Mouse (Mus musculus): ENCODE measurements at regions not wholly inside any gene's neighbourhood (a gene's known extent, or its start where the extent isn't known, plus 50 kb on each side); places are given as distances from the start of the nearest gene placed in this dataset.

GRCm38 (mm10) chr7:135767493-135767892 lies 51.3 kb upstream of the Mki67 start:
- Histone ChIP-seq H3K27me3 (ENCODE audit: insufficient read depth, poor library complexity, severe bottlenecking) (peaks cover under 1% of the 10 kb centered on the region; the same call in 1 of the 2 replicates), H3K36me3 (no peaks in the 10 kb centered on the region), H3K27ac (no peak overlapping the region), H3K9me3 (no peaks in the 10 kb centered on the region), H3K4me1 (no peaks in the 10 kb centered on the region), H3K4me3 (no peak overlapping the region)
- 81% methylated on average over 6 of the region's 6 CpGs for WGBS
- no peak for DNase-seq (ENCODE audit: low spot score)

DNA sequence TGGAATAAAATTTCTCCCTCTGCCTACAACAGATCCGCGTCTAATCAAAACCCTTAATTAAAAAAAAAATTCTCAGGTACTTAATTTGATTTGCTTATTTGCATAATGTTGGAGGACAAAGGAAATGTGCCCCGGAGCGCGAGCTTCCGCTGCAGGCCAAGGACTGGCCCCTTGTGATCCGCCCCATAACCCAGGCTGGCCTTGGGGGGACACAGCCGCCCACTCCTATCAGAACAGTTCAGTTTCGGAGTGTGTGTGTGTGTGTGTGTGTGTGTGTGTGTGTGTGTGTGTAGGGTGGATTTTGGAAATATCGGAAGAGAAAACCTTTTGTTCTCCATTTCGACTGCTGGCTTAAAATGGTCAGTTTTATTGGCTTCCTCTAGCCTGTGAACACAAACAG lies 51.9 kb upstream of the Mki67 start:
- Histone ChIP-seq H3K9me3 (no peaks in the 10 kb centered on the region), H3K36me3 (no peaks in the 10 kb centered on the region), H3K27me3 (ENCODE audit: insufficient read depth, poor library complexity, severe bottlenecking) (peaks cover 4% of the 10 kb centered on the region; the same call in 1 of the 2 replicates), H3K4me3 (no peak overlapping the region), H3K27ac (no peak overlapping the region), H3K4me1 (no peaks in the 10 kb centered on the region)
- WGBS = 88% methylated on average over 11 of the region's 11 CpGs
- no peak for DNase-seq (ENCODE audit: low spot score)

GRCm38 (mm10) chr7:135768592-135768991 lies 52.4 kb upstream of the Mki67 start:
- Histone ChIP-seq H3K4me1 (no peaks in the 10 kb centered on the region), H3K27ac (no peak overlapping the region), H3K36me3 (no peaks in the 10 kb centered on the region), H3K4me3 (no peak overlapping the region), H3K9me3 (no peaks in the 10 kb centered on the region), H3K27me3 (ENCODE audit: insufficient read depth, poor library complexity, severe bottlenecking) (peaks cover 4% of the 10 kb centered on the region; the same call in 1 of the 2 replicates)
- WGBS = 9% methylated on average over 3 of the region's 3 CpGs
- no peak for DNase-seq (ENCODE audit: low spot score)

- Histone ChIP-seq H3K27me3 (ENCODE audit: insufficient read depth, poor library complexity, severe bottlenecking) (peaks cover 4% of the 10 kb centered on the region; the same call in 1 of the 2 replicates), H3K36me3 (no peaks in the 10 kb centered on the region), H3K4me1 (no peaks in the 10 kb centered on the region), H3K9me3 (no peaks in the 10 kb centered on the region), H3K4me3 (no peak overlapping the region), H3K27ac (no peak overlapping the region)
- DNase-seq (ENCODE audit: low spot score) = no peak
- WGBS = 77% methylated on average over 21 of the region's 21 CpGs
These were observed 53.0 kb upstream of the Mki67 start for GRCm38 (mm10) chr7:135769082-135769673.

- 54% methylated on average over 6 of the region's 6 CpGs for WGBS
- Histone ChIP-seq H3K9me3 (no peaks in the 10 kb centered on the region), H3K36me3 (no peaks in the 10 kb centered on the region), H3K27me3 (ENCODE audit: insufficient read depth, poor library complexity, severe bottlenecking) (peaks cover 4% of the 10 kb centered on the region; the same call in 1 of the 2 replicates), H3K27ac (no peak overlapping the region), H3K4me3 (no peak overlapping the region), H3K4me1 (no peaks in the 10 kb centered on the region)
- no peak for DNase-seq (ENCODE audit: low spot score)
These were observed 53.9 kb upstream of the Mki67 start for GRCm38 (mm10) chr7:135770051-135770450.

DNA sequence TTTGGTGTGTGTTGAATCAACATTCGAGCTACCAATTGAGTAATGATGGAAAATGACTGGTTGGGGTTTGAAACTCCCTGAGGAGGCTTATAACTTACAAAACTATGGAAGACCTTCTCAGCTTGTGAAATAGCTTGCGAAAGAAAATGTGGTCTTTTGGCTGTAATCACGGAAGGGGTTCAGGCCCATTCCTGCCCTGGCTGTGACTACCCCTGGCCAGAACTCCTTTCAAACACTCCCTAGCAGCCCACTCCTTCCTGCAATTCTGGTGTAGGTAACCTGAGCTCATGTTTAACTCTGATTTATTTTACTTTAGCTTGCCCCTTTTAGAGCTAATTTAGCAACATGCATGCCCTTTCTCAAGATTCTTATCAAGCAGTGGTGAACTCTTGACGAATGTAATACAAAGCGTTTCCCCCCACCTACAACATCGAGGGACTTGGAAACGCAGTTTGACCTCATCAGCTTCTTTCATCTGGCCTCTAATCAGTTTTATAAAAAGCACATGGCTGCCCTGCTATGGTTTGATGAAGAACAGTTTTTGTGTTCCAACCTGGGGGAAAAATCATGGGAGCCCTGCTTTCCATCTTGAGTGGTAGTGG lies 59.8 kb upstream of the Mki67 start:
- peaks cover 4% of the 10 kb centered on the region; the same call in 1 of the 2 replicates for H3K27me3 ChIP-seq (ENCODE audit: insufficient read depth, poor library complexity, severe bottlenecking)
- no peak overlapping the region for H3K27ac ChIP-seq
- H3K9me3 ChIP-seq = no peaks in the 10 kb centered on the region
- WGBS = 64% methylated on average over 7 of the region's 7 CpGs
- H3K4me1 ChIP-seq = no peaks in the 10 kb centered on the region
- H3K4me3 ChIP-seq = no peak overlapping the region
- H3K36me3 ChIP-seq = no peaks in the 10 kb centered on the region
- DNase-seq (ENCODE audit: low spot score) = no peak

- DNase-seq (ENCODE audit: low spot score) = no peak
- Histone ChIP-seq H3K4me3 (no peak overlapping the region), H3K4me1 (peaks cover 12% of the 10 kb centered on the region), H3K27me3 (ENCODE audit: insufficient read depth, poor library complexity, severe bottlenecking) (no peaks in the 10 kb centered on the region), H3K36me3 (no peaks in the 10 kb centered on the region), H3K27ac (no peak overlapping the region), H3K9me3 (no peaks in the 10 kb centered on the region)
- WGBS = 73% methylated on average over 1 of the region's 1 CpGs
These were observed 74.0 kb upstream of the Mki67 start for GRCm38 (mm10) chr7:135790167-135790566.

DNA sequence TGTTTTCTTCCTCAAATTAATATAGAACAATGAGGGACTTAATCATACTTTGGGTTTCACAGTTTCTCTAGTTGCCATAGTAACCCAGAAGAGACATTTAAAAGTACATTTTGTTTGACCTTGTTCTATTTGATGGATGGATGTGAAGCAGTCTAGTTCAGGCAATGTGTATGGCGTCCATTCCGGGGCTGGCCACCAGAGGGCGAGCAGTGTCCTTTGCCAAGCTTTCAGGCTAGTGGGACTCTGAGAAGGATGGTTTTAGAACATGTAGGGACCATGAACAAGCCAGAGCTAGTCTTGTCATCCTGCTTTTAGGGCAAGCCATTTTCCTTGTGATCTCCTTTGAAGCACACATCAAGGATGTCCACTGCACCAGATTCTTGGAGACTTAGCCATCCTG lies 74.8 kb upstream of the Mki67 start:
- Histone ChIP-seq H3K27me3 (ENCODE audit: insufficient read depth, poor library complexity, severe bottlenecking) (no peaks in the 10 kb centered on the region), H3K4me3 (no peak overlapping the region), H3K9me3 (no peaks in the 10 kb centered on the region), H3K36me3 (no peaks in the 10 kb centered on the region), H3K4me1 (peaks cover 17% of the 10 kb centered on the region), H3K27ac (no peak overlapping the region)
- peak; percentile 88 for DNase-seq (ENCODE audit: low spot score)
- 1% methylated on average over 3 of the region's 3 CpGs for WGBS

DNA sequence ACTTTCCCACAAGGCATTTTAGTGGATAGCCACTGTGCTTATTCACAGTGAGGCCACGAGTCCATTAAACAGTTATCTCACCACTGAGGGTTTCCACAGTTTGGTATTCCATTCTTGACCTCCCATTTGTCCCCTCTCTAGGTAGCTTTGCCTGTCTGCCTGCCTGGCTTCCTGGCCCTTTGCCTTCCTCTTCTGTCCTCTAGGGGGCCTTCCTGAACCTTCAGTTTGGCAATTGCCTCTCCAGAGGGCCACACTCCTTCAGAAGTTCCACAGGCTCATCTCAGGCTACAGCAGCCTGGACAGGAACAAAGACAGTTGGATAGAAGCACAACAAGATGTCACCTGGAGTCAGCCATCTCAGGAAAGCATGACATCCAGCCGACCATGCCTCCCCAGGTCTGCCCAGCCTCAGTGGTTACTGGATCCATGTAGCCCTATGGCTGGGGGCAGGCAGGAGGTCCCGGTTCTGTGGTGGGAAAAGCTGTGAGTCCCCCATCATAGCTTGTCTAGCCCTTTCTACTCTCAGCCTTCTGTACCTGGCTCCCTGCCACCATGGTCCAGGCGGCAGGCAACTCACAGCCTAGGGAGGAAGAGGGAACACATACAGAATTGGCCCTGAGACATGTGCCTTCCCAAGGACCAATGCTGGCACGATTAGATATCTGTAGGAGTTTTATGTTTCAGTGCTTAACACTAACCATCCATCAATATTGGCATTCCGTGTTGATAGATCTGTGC lies 76.0 kb upstream of the Mki67 start:
- 73% methylated on average over 6 of the region's 6 CpGs for WGBS
- Histone ChIP-seq H3K27ac (no peak overlapping the region), H3K4me3 (no peak overlapping the region), H3K36me3 (no peaks in the 10 kb centered on the region), H3K27me3 (ENCODE audit: insufficient read depth, poor library complexity, severe bottlenecking) (no peaks in the 10 kb centered on the region), H3K4me1 (peaks cover 17% of the 10 kb centered on the region), H3K9me3 (no peaks in the 10 kb centered on the region)
- no peak for DNase-seq (ENCODE audit: low spot score)

GRCm38 (mm10) chr7:135792918-135793317 lies 76.8 kb upstream of the Mki67 start:
- no peak overlapping the region for H3K27ac ChIP-seq
- no peaks in the 10 kb centered on the region for H3K9me3 ChIP-seq
- 35% methylated on average over 8 of the region's 8 CpGs for WGBS
- DNase-seq (ENCODE audit: low spot score) = peak; percentile 83
- H3K27me3 ChIP-seq (ENCODE audit: insufficient read depth, poor library complexity, severe bottlenecking) = no peaks in the 10 kb centered on the region
- peaks cover 17% of the 10 kb centered on the region for H3K4me1 ChIP-seq
- H3K36me3 ChIP-seq = no peaks in the 10 kb centered on the region
- H3K4me3 ChIP-seq = no peak overlapping the region

DNA sequence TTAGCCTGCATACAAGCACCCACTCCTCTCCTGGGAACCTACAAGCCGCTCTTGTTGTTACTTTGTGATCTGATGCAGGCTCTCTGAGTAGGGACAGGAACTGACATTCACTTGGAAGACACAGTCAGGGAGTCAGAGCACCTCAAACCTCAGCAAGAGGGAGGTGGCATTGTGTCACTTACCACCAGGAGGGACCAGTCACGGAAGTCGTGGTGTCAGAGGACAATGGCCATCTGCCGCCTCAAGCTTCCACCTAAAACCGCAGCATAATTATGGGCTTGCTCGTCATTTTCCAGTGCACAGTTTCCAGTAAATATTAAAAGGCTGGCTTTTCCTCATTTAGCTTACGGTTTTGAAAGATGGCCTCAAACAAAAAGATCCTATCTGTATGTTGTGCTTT lies 78.1 kb upstream of the Mki67 start:
- Histone ChIP-seq H3K36me3 (no peaks in the 10 kb centered on the region), H3K4me1 (peaks cover 17% of the 10 kb centered on the region), H3K4me3 (no peak overlapping the region), H3K27ac (peak overlapping the region; percentile 29; the same call in 1 of the 2 replicates), H3K27me3 (ENCODE audit: insufficient read depth, poor library complexity, severe bottlenecking) (no peaks in the 10 kb centered on the region), H3K9me3 (no peaks in the 10 kb centered on the region)
- 45% methylated on average over 7 of the region's 7 CpGs for WGBS
- DNase-seq (ENCODE audit: low spot score) = no peak

DNA sequence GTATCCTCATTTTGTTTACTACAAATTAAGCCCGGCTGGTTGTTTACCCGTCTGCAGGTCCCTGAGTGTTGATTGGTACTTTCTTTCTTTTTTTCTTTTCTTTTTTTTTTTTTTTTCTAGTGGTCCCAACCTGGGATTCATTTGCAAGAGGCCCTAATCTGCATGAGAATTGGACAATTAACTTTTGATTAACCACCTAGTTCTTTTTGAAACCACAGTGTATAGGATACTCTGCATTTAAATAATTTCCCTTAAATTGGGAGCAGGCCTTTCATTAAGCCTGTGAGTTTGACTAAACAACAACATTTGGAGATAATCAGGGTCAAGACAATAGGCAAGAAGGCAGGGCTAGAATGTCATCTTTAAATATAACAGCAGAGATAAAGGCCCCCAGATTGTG lies 78.5 kb upstream of the Mki67 start:
- H3K4me3 ChIP-seq = no peak overlapping the region
- no peaks in the 10 kb centered on the region for H3K9me3 ChIP-seq
- H3K27me3 ChIP-seq (ENCODE audit: insufficient read depth, poor library complexity, severe bottlenecking) = no peaks in the 10 kb centered on the region
- 75% methylated on average over 2 of the region's 2 CpGs for WGBS
- H3K36me3 ChIP-seq = no peaks in the 10 kb centered on the region
- H3K4me1 ChIP-seq = peaks cover 17% of the 10 kb centered on the region
- no peak for DNase-seq (ENCODE audit: low spot score)
- H3K27ac ChIP-seq = no peak overlapping the region

DNA sequence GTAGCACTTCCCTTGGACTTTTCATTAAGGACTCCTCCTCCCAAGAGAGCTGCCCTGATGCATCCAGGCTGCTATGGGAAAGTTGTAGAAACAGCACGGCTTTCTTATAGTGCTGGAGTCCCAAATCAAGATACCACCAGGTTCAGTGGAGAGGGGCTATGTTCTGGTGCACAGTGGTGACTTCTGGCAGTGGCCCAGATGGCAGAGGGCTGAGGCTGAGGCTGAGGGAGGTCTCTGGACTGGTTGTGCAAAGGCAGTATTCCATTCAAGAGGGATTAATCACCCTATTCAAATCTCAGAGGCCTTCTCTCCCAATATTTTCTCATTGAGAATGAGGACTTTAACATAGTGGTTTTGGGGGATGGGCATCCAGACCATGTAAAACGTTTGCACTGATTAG lies 82.3 kb upstream of the Mki67 start:
- H3K9me3 ChIP-seq = no peaks in the 10 kb centered on the region
- H3K36me3 ChIP-seq = no peaks in the 10 kb centered on the region
- DNase-seq (ENCODE audit: low spot score) = peak; percentile 54
- H3K4me1 ChIP-seq = peaks cover 17% of the 10 kb centered on the region
- no peak overlapping the region for H3K4me3 ChIP-seq
- WGBS = 47% methylated on average over 2 of the region's 2 CpGs
- H3K27ac ChIP-seq = no peak overlapping the region
- no peaks in the 10 kb centered on the region for H3K27me3 ChIP-seq (ENCODE audit: insufficient read depth, poor library complexity, severe bottlenecking)

All from heart, embryonic 10.5 days (tissue).